Mouse (Mus musculus): ENCODE results near the gene Oas1e. TPM values are rescaled to one million over a fixed set of nuclear protein-coding genes. Genes with fewer than 3 reads are reported as not detected.
"Not testable (repeated sequence)": the region's sequence is repeated elsewhere in the genome, so short reads cannot be mapped to it uniquely, and the experiment has no call there.

Oas1e gene
- total RNA-seq (2021), result not detected
- long read RNA-seq, experiment 1, result 0 reads
- long read RNA-seq, experiment 2, result 0 reads

DNA sequence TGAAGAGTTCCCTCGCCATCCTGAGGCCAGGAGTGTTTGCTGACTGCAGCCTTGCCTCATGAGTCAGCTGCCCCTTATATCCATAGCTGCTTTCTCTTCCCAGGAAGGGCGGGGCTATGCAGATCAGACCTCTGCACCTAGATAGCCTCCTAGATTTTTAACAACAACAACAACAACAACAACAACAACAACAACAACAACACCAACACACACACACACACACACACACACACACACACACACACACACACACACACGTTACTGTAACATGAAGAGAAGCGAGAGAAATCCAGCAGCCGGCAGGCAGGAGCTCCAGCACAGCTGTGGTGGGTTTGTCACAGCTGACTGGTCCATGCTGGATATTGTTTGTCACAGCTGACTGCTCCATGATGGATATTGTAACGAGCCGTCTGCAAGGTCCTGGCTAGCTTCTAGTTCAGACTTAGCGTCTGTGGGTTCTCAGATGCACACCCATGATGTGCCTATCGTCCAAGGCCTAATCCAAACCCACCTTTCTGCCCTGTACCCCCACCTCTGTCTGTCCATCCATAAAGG lies at the start of gene Oas1e:
Gene Oas1e, minus strand, starts transcription at position 51 of the 555 bp plus-strand sequence.
- intact Hi-C loops (cut with DNase I); DNase-seq: not testable (repeated sequence)

DNA sequence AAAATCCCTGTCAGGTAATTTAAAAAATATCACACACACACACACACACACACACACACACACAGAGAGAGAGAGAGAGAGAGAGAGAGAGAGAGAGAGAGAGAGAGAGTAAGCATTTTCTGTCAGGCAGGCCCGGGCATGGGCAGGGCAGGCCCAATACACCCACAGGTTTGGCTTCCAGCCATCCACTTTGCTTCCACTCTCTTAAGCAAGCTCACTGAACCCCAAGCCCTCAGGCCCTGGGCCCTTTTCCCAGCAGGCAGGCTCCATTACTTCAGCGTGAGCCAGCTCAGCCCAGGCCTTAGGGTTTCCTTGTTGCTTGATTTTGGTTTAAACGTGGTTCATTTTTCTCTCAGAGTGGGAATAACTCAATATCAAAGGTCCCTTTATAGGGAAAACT lies 49.4 kb upstream of the Oas1e start:
- intact Hi-C loops (cut with DNase I), result no loop called here
- peak; percentile 19 to 45 for DNase-seq

DNA sequence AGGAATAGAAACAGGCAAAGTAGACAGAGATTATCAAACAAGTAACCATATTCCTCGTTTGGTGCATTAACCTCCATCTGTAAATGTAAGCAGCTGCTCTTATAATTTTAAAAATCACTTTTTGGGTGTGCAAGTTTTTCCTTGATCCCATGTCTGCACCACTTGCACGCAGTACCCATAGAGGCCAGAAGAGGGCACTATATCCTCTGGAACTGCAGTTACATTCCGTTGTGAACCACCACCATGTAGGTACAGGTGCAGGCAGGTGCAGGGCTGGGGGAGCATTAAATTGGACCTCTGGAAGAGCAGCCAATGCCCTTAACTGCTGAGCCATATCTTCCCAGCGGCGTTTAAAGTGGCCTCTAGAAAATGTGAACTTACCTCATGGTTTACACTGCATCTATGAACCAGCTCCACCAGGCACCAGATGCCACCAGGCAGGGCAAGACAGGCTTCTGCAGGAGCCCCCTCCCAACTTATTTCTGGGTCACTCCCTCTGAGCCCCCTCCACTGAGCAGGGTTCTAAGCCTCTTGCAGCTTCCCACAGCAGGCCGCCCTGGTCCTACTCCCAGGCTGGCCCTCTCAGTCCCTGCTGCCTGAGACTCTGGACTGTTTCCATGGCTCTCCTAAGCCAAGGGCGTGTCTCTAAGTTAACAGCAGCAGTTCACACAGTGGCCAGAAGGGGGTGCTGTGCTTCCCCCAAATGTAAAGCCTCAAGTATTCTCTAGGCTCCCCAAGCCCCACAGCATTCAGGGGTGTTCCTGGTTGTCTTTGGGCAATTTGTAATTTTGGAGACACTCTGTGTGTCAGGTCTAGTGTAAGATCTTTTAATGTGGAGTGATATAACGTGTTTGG lies 41.6 kb upstream of the Oas1e start:
- DNase-seq, result peak; percentile 22 to 60

DNA sequence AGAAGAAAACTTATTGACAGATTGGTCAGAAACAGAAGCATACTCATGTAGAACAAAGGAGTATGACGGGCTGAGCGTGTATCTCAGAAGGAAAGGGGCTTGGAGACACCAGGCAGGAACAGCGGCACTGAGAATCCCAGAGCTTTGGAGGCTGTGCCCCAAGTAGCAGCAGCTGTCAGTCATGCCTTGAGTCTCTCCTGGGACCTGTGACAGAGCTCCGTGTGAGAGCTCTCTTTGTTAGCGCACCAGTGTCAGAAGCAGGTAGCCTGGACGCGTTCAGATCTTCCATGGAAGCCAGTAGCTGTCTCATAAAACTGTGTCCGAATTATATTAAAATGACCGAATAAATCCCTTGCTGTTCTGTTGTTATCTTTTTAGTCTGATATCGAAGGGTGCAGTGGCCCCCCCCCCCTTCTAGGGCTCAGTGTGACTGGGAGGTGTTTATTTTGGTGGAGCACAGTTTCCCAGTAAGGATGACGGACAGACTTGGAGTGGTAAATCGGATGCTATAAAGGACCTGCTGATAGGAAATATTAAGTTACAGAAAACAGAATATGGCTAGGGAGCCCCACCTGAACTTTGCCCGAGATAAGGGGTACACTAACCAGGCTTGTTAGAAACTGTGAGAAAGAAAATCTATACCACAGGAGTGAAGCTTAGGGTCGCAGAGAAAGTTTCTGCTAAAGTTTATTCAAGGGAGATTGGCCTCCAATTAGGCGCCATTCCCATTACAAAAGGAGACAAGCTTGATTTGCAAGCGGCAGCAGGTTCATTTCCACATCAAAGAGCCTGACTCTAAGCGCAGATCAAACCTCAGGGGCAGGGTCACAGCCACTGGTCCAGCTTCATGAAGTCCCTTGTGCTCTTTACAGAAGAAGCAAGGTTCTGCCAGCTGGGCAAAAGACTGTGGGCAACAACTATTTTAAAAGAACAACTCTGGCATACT lies 38.3 kb upstream of the Oas1e start:
- DNase-seq, result no peak
- intact Hi-C loops (cut with DNase I), result no loop called here

More for the DNA sequence above, 41.6 kb upstream of the Oas1e start:
- intact Hi-C loops (cut with DNase I), result no loop called here

DNA sequence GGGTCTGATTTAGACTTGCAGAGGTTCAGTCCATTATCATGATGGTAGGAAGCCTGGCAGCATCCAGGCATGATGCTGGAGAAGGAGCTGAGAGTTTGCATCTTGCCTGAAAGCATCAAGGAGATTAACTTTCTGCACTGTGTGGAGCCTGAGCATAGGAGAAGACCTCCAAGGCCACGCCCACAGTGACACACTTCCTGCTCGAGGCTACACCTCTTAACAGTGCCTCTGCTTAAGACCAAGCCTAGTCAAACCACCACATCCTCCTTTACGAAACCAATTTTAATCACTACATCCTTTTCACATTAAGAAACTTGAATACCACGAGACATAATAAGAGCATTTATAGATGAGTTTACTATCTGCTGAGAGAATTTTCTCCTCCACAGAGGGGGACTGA lies 35.7 kb upstream of the Oas1e start:
- no peak for DNase-seq
- intact Hi-C loops (cut with DNase I), result no loop called here

DNA sequence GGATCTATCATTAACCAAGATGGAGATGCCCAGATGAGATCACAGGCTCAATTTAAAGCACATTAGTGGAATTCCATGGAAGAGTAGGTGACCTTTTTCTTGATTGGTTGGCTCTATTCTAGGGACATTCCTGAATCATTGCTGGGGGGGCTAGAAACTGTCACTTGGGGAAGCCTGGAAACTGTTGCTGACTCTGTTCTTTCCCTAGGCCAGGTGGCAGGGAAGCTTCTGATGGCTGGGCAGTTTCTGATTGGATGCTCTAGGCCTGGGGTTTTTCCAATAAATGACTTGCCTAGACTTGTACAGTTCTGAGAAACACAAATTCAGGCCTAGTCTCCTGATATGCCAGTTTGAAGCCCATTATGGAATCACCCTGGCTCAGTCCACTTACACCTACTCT lies 23.7 kb upstream of the Oas1e start:
- intact Hi-C loops (cut with DNase I), result no loop called here
- DNase-seq, result no peak

DNA sequence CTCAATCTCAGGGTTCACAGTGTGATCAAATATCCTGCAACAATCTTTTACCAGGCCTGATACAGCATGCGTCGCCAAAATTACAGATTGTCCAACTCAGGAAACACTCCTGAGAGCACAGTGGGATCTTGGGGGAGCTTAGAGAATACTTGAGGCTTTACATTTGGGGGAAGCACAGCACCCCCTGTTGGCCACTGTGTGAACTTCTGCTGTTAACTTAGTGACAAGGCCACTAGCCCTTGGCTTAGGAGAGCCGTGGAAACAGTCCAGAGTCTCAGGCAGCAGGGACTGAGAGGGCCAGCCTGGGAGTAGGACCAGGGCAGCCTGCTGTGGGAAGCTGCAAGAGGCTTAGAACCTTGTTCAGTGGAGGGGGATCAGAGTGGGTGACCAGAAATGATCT lies 20.6 kb upstream of the Oas1e start:
- peak in 1 of 2 experiments; percentile 12 for DNase-seq

DNA sequence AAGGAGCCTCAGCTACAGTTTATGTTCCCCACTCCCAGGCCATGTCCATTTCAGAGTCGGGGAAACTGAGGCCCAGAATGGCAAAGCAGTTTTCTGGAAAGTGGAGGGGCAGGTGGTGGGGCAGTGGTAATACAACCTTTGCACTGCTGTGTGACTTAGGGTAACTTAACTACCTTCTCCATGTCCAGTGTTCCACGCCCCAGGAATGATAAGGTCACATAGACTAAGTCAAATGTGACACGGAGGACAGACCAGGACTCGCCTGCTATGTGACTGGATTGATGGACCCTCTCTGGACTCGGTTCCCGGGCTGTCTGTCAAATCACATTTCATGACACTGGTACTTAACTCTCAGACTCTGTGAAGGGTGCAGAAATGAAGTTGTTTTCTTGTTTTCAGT lies 17.7 kb upstream of the Oas1e start:
- DNase-seq, result no peak
- intact Hi-C loops (cut with DNase I), result no loop called here

More for the DNA sequence above, 20.6 kb upstream of the Oas1e start:
- intact Hi-C loops (cut with DNase I), result no loop called here

DNA sequence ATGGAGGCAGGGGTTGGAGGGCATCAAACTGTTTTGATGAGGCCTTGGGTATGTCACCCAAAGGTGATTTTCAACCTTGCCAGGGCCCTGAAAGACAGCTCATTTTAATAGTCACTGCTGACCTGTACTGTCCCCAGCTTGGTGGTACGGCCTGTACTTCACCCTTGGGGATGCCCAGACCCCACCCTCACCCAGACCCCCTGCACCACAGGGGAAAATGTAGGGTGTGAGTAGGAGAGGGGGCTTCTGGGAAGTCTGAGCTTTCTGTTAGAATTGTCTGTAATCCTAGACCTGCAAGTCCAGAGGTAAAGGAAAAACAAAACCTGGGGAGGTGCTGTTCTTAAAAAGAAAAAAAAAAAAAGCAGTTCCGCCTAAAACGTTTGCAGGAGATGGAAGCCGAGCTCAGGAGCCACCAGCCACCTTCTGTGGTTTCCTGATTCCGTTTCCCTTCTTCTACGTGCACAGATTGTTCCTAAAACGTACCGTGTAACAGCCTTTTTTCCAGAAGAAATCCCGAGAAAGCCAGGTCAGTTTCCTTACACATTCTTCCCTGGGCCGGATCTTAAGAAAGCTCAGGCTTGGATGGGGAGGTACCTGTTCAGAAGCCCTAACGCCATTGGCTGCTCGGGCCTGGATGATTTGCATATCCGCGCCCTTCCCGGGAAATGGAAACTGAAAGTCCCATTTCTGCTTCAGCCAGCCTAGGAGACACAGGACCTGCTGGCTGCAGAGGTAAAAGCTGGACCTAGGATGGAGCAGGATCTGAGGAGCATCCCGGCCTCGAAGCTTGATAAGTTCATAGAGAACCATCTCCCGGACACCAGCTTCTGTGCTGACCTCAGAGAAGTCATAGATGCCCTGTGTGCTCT lies 16.9 kb upstream of the Oas1e start, which contains the start of gene Oas1c:
Gene Oas1c, minus strand, starts transcription at position 564 of the 869 bp plus-strand sequence.
- peak; percentile 78 to 83 for DNase-seq

DNA sequence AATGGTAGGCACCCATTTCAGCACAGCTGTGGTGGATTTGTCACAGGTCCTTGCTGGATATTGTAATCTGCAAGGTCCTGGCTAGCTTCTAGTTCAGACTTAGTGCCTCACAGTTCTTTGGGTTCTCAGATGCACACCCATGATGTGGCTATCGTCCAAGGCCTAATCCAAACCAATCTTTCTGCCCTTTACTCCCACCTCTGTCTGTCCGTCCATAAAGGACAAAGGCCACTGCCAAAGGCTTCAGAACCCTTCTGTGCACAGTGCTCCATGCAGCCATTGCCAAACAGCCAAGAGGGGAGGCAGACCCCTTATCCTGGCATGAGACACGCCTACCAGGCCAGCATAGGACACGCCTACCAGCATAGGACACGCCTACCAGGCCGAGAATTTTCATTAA lies 13.8 kb upstream of the Oas1e start:
- no peak for DNase-seq
- intact Hi-C loops (cut with DNase I), result no loop called here

More for the DNA sequence above, 16.9 kb upstream of the Oas1e start, which contains the start of gene Oas1c:
- intact Hi-C loops (cut with DNase I), result no loop called here

DNA sequence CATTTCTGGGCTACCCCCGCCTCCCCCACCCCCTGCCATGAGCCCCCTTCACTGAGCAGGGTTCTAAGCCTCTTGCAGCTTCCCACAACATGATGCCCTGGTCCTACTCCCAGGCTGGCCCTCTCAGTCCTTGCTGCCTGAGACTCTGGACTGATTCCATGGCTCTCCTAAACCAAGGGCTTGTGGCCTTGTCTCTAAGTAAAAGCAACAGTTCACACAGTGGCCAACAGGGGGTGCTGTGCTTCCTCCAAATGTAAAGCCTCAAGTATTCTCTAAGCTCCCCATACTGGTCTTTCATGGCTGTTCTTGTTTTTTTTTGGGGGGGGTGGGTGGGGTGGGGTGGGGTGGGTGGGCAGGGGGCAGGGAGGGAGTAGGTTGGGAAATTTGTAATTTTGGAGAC lies 11.1 kb upstream of the Oas1e start:
- intact Hi-C loops (cut with DNase I), result no loop called here
- peak; percentile 31 to 51 for DNase-seq

DNA sequence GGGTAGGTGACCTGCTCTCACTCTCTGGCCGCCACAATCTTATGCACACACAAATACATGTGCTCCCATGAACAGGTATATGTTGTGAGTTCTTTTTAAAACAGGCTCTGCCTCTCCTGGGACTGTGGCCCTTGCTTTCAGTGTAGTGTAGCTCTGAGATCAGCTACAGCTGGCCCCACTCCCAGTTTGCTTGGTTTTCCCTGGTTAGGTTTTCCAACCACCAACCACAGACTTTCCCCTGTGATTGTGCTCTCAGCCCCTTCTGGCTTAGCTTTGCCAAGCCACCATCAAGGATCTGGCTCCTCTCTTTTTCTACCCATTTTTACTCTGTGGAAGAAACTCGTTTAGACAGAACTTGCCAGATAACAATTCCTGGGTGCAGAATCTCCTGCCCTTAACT lies 8.3 kb upstream of the Oas1e start:
- DNase-seq, result no peak
- intact Hi-C loops (cut with DNase I), result no loop called here

DNA sequence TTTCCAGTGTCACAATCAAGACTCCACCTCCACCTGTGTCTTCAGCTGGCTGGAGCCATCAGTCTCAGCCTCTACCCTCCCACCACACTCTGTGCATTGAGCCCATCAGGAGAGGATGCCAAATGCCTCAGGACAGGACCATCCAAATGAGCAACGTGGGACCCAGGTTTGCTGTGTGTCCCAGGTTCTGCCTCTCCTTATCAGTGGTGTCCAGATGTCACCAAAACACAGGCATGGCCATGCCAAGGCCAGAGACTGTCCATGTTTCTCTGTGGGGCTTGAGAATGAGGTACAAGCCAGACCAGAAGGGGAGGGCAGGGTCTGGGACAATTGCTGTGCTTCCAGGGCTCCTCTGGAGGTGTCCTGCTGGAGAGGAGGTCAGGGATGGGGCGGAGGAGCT lies 3.6 kb upstream of the Oas1e start:
- DNase-seq; intact Hi-C loops (cut with DNase I): not testable (repeated sequence)

DNA sequence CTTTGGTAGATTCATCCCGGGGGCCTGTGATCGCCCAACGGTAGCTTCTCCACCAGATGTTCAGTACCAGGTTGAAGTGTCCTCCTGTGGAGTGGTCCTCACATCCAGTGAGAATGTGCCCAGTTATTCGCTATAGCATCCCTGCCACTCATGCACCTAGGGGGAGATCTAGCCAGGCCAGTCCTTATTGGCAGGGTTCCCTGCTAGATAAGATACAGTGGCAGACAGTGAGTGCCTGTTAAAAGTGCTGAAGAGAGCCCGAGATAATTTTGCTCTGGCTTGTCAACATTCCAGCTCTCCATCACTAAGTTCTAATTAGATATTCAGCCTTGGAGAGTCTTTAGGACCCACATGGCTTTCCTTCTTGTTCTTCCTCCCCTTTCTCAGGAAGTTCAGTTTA lies 2.8 kb upstream of the Oas1e start:
- DNase-seq; intact Hi-C loops (cut with DNase I): not testable (repeated sequence)

DNA sequence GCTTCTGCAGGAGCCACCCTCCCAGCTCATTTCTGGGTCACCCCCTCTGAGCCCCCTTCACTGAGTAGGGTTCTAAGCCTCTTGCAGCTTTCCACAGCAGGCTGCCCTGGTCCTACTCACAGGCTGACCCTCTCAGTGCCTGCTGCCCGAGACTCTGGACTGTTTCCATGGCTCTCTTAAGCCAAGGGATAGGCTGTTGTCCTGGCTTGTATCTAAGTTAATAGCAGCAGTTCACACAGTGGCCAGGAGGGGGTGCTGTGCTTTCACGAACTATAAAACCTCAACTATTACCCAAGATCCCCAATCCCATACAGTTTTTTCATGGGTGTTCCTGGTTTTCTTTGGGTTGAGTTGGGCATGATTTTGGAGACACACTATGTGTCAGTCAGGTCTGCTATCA lies 2.3 kb downstream of the Oas1e start:
- intact Hi-C loops (cut with DNase I), result no loop called here
- DNase-seq, result peak; percentile 23 to 47

DNA sequence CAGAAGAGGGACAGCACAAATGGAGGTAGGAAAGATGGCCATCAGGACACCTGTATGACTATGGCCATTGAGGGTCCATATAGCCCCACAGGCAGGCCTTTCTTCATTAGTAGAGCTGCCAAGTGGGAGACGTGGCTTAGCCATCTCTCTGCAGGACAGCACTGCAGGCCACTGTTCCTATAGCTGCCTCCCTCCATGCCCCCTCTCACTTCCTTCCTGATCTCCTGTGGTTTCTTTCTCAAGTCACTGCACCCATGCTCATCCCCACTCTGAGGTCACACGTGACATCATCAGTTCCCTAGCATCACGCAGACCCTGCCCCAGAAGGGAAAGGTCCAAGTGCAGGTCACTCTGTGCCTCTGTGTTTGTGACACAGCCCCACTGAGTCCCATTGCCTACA lies 8.3 kb downstream of the Oas1e start:
- DNase-seq, result no peak
- intact Hi-C loops (cut with DNase I), result no loop called here

DNA sequence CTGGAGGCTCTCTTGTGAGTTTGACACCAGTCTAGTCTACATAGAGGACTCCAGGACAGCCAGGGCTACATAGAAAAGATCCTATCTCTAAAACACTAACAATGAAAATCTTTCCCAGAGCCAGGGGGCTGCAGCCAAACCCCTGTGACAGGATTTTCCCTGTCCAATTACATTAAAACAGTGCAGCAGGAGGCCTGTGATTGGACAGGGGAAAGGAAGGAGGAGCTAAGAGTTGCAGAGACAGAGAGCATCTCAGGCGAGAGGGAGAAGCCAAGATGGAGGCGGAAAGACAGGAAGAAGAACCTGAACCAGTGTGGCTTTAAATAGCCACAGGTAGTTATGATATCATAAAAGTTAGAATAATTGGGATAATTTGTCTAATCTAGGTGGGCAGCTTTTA lies 12.9 kb downstream of the Oas1e start:
- intact Hi-C loops (cut with DNase I), result no loop called here
- DNase-seq, result no peak

DNA sequence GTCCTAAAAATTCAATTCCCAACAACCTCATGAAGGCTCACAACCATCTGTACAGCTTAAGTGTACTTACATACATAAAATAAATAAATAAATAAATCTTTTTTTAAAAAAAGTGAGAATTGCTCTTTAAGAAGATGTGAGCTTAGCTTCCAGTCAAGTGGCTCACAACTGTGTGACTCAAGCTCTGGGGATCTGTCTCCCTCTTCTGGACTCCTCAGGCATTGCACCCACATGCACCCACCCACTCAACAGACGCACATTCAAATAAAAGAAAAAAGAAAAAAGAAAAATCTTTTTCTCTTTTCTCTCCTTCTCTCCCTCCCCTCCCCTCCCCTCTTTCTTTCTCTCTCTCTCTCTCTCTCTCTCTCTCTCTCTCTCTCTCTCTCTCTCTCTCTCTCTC lies 13.7 kb downstream of the Oas1e start:
- intact Hi-C loops (cut with DNase I), result no loop called here
- DNase-seq, result no peak

DNA sequence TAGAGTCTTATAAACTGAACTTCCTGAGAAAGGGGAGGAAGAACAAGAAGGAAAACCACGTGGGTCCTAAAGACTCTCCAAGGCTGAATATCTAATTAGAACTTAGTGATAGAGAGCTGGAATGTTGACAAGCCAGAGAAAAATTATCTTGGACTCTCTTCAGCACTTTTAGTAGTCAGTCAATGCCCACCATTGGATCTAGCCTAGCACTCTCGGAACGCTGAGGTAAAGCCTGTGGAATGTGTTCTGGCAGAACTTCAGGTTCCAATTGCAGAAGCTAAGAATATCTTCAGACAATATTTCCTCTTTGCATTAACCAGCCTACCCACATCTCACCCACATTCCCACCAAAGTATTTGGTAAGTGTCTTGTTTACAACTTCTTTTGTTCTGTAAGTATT lies 15.4 kb downstream of the Oas1e start:
- DNase-seq, result peak in 1 of 2 experiments; percentile 19
- intact Hi-C loops (cut with DNase I), result no loop called here

DNA sequence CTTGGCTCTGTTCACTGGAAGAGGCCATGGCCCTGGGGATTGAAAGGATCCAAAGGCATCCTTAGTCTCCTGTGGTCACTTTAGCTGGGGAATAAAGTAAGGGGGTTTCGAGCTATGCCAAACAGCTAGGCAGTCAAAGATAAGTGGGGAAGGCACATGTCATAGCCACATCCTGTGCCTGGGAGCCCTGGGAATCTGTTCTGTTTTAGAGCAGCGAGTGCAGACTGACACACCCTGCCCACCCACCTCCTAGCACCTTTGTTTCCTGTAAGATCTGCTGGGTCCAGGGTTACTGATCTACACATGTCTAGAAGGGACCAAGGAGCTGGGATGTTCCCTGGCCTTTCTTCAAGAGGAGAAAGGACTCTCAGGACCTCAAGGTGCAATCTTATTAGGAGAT lies 16.4 kb downstream of the Oas1e start:
- no peak for DNase-seq
- intact Hi-C loops (cut with DNase I), result no loop called here

All from heart, postnatal 14 days (tissue).